8 mouse cellular contexts compared by ENCODE assay signal in the genomic region with DNA sequence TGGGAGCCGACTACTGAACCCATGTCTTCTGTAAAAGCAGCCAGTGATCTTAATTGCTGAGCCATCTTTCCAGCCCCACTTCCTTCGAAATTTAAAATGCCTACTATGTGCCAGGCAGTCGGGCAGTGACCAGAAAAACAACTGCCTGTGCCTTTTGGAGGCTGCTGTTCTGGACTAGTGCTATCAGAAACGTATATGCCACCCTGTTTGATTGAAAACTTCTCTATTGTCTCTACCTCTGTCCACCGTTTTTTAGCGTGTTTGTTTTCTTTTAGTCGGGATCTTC. TPM values are rescaled to one million over a fixed set of nuclear protein-coding genes. Genes with fewer than 3 reads are reported as not detected.
DNase-seq lines count a peak whose midpoint lies in the region; ATAC-seq and TF ChIP-seq lines count a peak whose summit lies in the region.

No protein-coding gene starts in this region.

- H3K4me2 ChIP-seq in limb, embryonic 15.5 days, result peak overlapping the region; percentile 72
- H3K4me2 ChIP-seq in stomach, embryonic 16.5 days (ENCODE audit: low read depth, low read length), result peak overlapping the region; percentile 86

- H3K27ac ChIP-seq in testis, adult 2 months (ENCODE audit: control insufficient read depth, insufficient read depth, low read depth, low read length), result peak overlapping the region; percentile 99
- H3K27ac ChIP-seq in limb, embryonic 15.5 days, result 0 out of 2 replicates have a peak overlapping the region, but pooled peaks have one; percentile 91
- H3K27ac ChIP-seq in stomach, embryonic 16.5 days (ENCODE audit: low read length), result no peak overlapping the region

- ATAC-seq in limb, embryonic 15.5 days (ENCODE audit: insufficient number of reproducible peaks, low FRiP score, low TSS enrichment, low read depth), result no peak
- ATAC-seq in stomach, embryonic 16.5 days (ENCODE audit: insufficient read depth, low FRiP score), result no peak

- peaks cover 4% of the 10 kb centered on the region for H3K4me1 ChIP-seq in testis, adult 2 months (ENCODE audit: control insufficient read depth, insufficient read depth, low read length)
- H3K4me1 ChIP-seq in limb, embryonic 15.5 days, result peaks cover 28% of the 10 kb centered on the region
- H3K4me1 ChIP-seq in stomach, embryonic 16.5 days (ENCODE audit: control insufficient read depth, insufficient read depth, low read length), result peaks cover 26% of the 10 kb centered on the region

- peak overlapping the region; percentile 61 for H3K9ac ChIP-seq in limb, embryonic 15.5 days
- peak overlapping the region; percentile 99 for H3K9ac ChIP-seq in stomach, embryonic 16.5 days (ENCODE audit: low read length)

- intact Hi-C loops in gastrocnemius, postnatal 14 days (cut with DNase I; ENCODE audit: low total_unique reads), result no loop called here

- no peak for TF ChIP-seq POLR2A in testis, adult 2 months (IDR thresholded peaks at IDR 0.05; ENCODE audit: control insufficient read depth, low read depth, low read length)

- no peaks in the 10 kb centered on the region for H3K27me3 ChIP-seq in testis, adult 2 months (ENCODE audit: control insufficient read depth, insufficient read depth, low read length)
- H3K27me3 ChIP-seq in limb, embryonic 15.5 days, result no peaks in the 10 kb centered on the region
- H3K27me3 ChIP-seq in stomach, embryonic 16.5 days (ENCODE audit: control insufficient read depth, insufficient read depth, low read length), result no peaks in the 10 kb centered on the region

- H3K4me3 ChIP-seq in testis, adult 2 months (ENCODE audit: control insufficient read depth, low read depth, low read length), result peak overlapping the region; percentile 99
- peak overlapping the region; percentile 94 for H3K4me3 ChIP-seq in limb, embryonic 15.5 days
- peak overlapping the region; percentile 95 for H3K4me3 ChIP-seq in stomach, embryonic 16.5 days (replicated peaks; ENCODE audit: low read length)

- DNase-seq in embryo, embryonic 10.5 days (ENCODE audit: low spot score), result peak; percentile 5
- no peak for DNase-seq in embryo, embryonic 9.5 days (ENCODE audit: extremely low spot score)
- DNase-seq in testis, postnatal 14 days (ENCODE audit: low spot score), result no peak
- no peak for DNase-seq in frontal cortex, postnatal 10 days (ENCODE audit: low spot score in 2 of 2)
- DNase-seq in gastrocnemius, postnatal 14 days, result no peak

- H3K9me3 ChIP-seq in limb, embryonic 15.5 days, result no peaks in the 10 kb centered on the region
- no peaks in the 10 kb centered on the region for H3K9me3 ChIP-seq in stomach, embryonic 16.5 days (replicated peaks; ENCODE audit: control insufficient read depth, low read length)

- 38% methylated on average over 7 of the region's 7 CpGs for WGBS in limb, embryonic 15.5 days
- WGBS in stomach, embryonic 16.5 days, result 31% methylated on average over 7 of the region's 7 CpGs

- no peak for TF ChIP-seq CTCF in testis, adult 2 months (IDR thresholded peaks at IDR 0.05; ENCODE audit: control insufficient read depth, insufficient read depth, insufficient replicate concordance, low read depth, low read length)

- peaks cover 2% of the 10 kb centered on the region; the same call in 1 of the 2 replicates for H3K36me3 ChIP-seq in testis, adult 2 months (ENCODE audit: control insufficient read depth, insufficient read depth, low read length)
- peaks cover 50% of the 10 kb centered on the region for H3K36me3 ChIP-seq in limb, embryonic 15.5 days
- H3K36me3 ChIP-seq in stomach, embryonic 16.5 days (ENCODE audit: control insufficient read depth, insufficient read depth, low read length), result peaks cover 16% of the 10 kb centered on the region; the same call in 1 of the 2 replicates

RNA-seq across cellular contexts. Expression of a gene that starts 0.5 kb away (rescaled TPM):
- 23.5 and 28.2 TPM in 2 replicates for polyA plus RNA-seq in testis, adult 2 months (2012; rRNA removed)
- polyA plus RNA-seq in limb, embryonic 15.5 days (2015; fragmentation: Nextera tagmentation; extraction: Ambion mirVana), result 209 and 215 TPM in 2 replicates
- 160 and 166 TPM in 2 replicates for polyA plus RNA-seq in stomach, embryonic 16.5 days (2015; fragmentation: Nextera tagmentation; extraction: Ambion mirVana)
- total RNA-seq in gastrocnemius, postnatal 14 days (2021), result 10 to 100 TPM; 42.6 to 47.7 TPM

RNA-seq across cellular contexts. Expression of a gene that starts 0.7 kb away (rescaled TPM):
- polyA plus RNA-seq in testis, adult 2 months (2012; rRNA removed), result 8.6 and 9.6 TPM in 2 replicates
- polyA plus RNA-seq in limb, embryonic 15.5 days (2015; fragmentation: Nextera tagmentation; extraction: Ambion mirVana), result 13.5 and 13.7 TPM in 2 replicates
- polyA plus RNA-seq in stomach, embryonic 16.5 days (2015; fragmentation: Nextera tagmentation; extraction: Ambion mirVana), result 21.5 and 27.1 TPM in 2 replicates
- 1 to 10 TPM; 8.7 to 9.4 TPM for total RNA-seq in gastrocnemius, postnatal 14 days (2021)

RNA-seq across cellular contexts. Expression of a gene that starts 50.0 kb away (rescaled TPM):
- 52.9 and 56.3 TPM in 2 replicates for polyA plus RNA-seq in testis, adult 2 months (2012; rRNA removed)
- polyA plus RNA-seq in limb, embryonic 15.5 days (2015; fragmentation: Nextera tagmentation; extraction: Ambion mirVana), result 52.0 and 52.9 TPM in 2 replicates
- polyA plus RNA-seq in stomach, embryonic 16.5 days (2015; fragmentation: Nextera tagmentation; extraction: Ambion mirVana), result 64.9 and 67.2 TPM in 2 replicates
- total RNA-seq in gastrocnemius, postnatal 14 days (2021), result 10 to 100 TPM; 67.8 to 82.1 TPM
